Mouse (Mus musculus): ENCODE results near the gene Ranbp9.

The Ranbp9 gene

GRCm38 (mm10) chr13:43480957-43481858, at the start of gene Ranbp9:
Gene Ranbp9, minus strand, starts transcription at chr13:43481282.
- peak; percentile 57 for DNase-seq (ENCODE audit: low spot score)

GRCm38 (mm10) chr13:43530129-43530831, 49.2 kb upstream of the Ranbp9 start:
- DNase-seq (ENCODE audit: low spot score): no peak

- DNase-seq (ENCODE audit: low spot score): no peak
These were observed 45.2 kb upstream of the Ranbp9 start for GRCm38 (mm10) chr13:43526289-43526688.

GRCm38 (mm10) chr13:43525363-43526134, 44.5 kb upstream of the Ranbp9 start:
- DNase-seq (ENCODE audit: low spot score): no peak

GRCm38 (mm10) chr13:43524491-43525362, 43.6 kb upstream of the Ranbp9 start:
- DNase-seq (ENCODE audit: low spot score): peak; percentile 71

GRCm38 (mm10) chr13:43523906-43524480, 42.9 kb upstream of the Ranbp9 start:
- DNase-seq (ENCODE audit: low spot score): no peak

- DNase-seq (ENCODE audit: low spot score): no peak
These were observed 40.9 kb upstream of the Ranbp9 start for GRCm38 (mm10) chr13:43521940-43522339.

- peak; percentile 55 for DNase-seq (ENCODE audit: low spot score)
These were observed 38.2 kb upstream of the Ranbp9 start for GRCm38 (mm10) chr13:43519251-43519650.

- no peak for DNase-seq (ENCODE audit: low spot score)
These were observed 36.3 kb upstream of the Ranbp9 start for GRCm38 (mm10) chr13:43517371-43517770.

- DNase-seq (ENCODE audit: low spot score): no peak
These were observed 35.8 kb upstream of the Ranbp9 start for GRCm38 (mm10) chr13:43516931-43517330.

GRCm38 (mm10) chr13:43516119-43516518, 35.0 kb upstream of the Ranbp9 start:
- DNase-seq (ENCODE audit: low spot score): no peak

- no peak for DNase-seq (ENCODE audit: low spot score)
These were observed 33.9 kb upstream of the Ranbp9 start for GRCm38 (mm10) chr13:43514950-43515358.

GRCm38 (mm10) chr13:43512736-43513135, 31.7 kb upstream of the Ranbp9 start:
- no peak for DNase-seq (ENCODE audit: low spot score)

GRCm38 (mm10) chr13:43505798-43506197, 24.7 kb upstream of the Ranbp9 start:
- no peak for DNase-seq (ENCODE audit: low spot score)

GRCm38 (mm10) chr13:43503395-43503850, 22.3 kb upstream of the Ranbp9 start:
- DNase-seq (ENCODE audit: low spot score): no peak

- no peak for DNase-seq (ENCODE audit: low spot score)
These were observed 20.5 kb upstream of the Ranbp9 start for GRCm38 (mm10) chr13:43501601-43502000.

GRCm38 (mm10) chr13:43500483-43500850, 19.4 kb upstream of the Ranbp9 start:
- DNase-seq (ENCODE audit: low spot score): no peak

GRCm38 (mm10) chr13:43499731-43500482, 18.8 kb upstream of the Ranbp9 start:
- DNase-seq (ENCODE audit: low spot score): no peak

GRCm38 (mm10) chr13:43498849-43499248, 17.8 kb upstream of the Ranbp9 start:
- no peak for DNase-seq (ENCODE audit: low spot score)

- no peak for DNase-seq (ENCODE audit: low spot score)
These were observed 16.7 kb upstream of the Ranbp9 start for GRCm38 (mm10) chr13:43497769-43498168.
